Mouse (Mus musculus) embryonic stem cell, embryonic (primary cell): Measurements from ENCODE around the gene Aurkc.
"Not testable (repeated sequence)": the region's sequence is repeated elsewhere in the genome, so short reads cannot be mapped to it uniquely, and the experiment has no call there.

Source experiments
- CTCF ChIA-PET, 4 experiments: fragments of 300-600 bp in 2 of 4; fragments of 350-600 bp in 2 of 4; sonication (Branson Sonifier 250); formaldehyde crosslinking; loops; one replicate each; lab custom pipeline; 2022; ENCODE audit warnings: inconsistent platforms in 2 of 4; lab: Charles Lee
- POLR2A ChIA-PET, 4 experiments: fragments of 300-600 bp in 2 of 4; fragments of 350-600 bp in 2 of 4; sonication (Branson Sonifier 250); formaldehyde crosslinking; loops; one replicate each; lab custom pipeline; 2022; ENCODE audit warnings: antibody characterized with exemption in 4 of 4, inconsistent platforms in 1 of 4; lab: Charles Lee

Aurkc gene

GRCm38 (mm10) chr7:6995251-6995650 lies at the start of gene Aurkc:
TSS of gene Aurkc (plus strand) at chr7:6995300.
- CTCF ChIA-PET: not testable (repeated sequence)
- POLR2A ChIA-PET: interaction anchor here in 1 of 4 experiments (0.6 kb wide), 1 partner anchor 136 kb away, joined by 3 read pairs; no protein-coding TSS in a partner anchor

- POLR2A ChIA-PET: interaction anchor here in 3 of 4 experiments (0.7 to 1.1 kb wide), 3 partner anchors 219 to 672 kb away, joined by 3 read pairs; no protein-coding TSS in a partner anchor
- CTCF ChIA-PET: interaction anchor here in 1 of 4 experiments (1.2 kb wide), 1 partner anchor 220 kb away, joined by 4 read pairs; no protein-coding TSS in a partner anchor
Measured at GRCm38 (mm10) chr7:6948061-6948460, 47.0 kb upstream of the Aurkc start.

GRCm38 (mm10) chr7:6956576-6956975 lies 38.5 kb upstream of the Aurkc start:
- ChIA-PET POLR2A (interaction anchor here in 2 of 4 experiments (0.6 to 1.0 kb wide), 3 partner anchors 18 to 607 kb away, joined by 3 to 8 read pairs (median 3); no protein-coding TSS in a partner anchor), CTCF (interaction anchor here in 1 of 4 experiments (1.3 kb wide), 1 partner anchor 15 kb away, joined by 5 read pairs; no protein-coding TSS in a partner anchor)

- POLR2A ChIA-PET: interaction anchor here in 1 of 4 experiments (0.7 kb wide), 1 partner anchor 35 kb away, joined by 3 read pairs; no protein-coding TSS in a partner anchor
- CTCF ChIA-PET: interaction anchor here (0.6 to 1.7 kb wide), 12 partner anchors 16 to 445 kb away, joined by 3 to 16 read pairs (median 4); no protein-coding TSS in a partner anchor
Measured at GRCm38 (mm10) chr7:6958574-6958973, 36.5 kb upstream of the Aurkc start.

GRCm38 (mm10) chr7:6973566-6973965 lies 21.5 kb upstream of the Aurkc start:
- ChIA-PET POLR2A (interaction anchor here in 1 of 4 experiments (1.0 kb wide), 1 partner anchor 213 kb away, joined by 3 read pairs; no protein-coding TSS in a partner anchor), CTCF (no interaction called here)

GRCm38 (mm10) chr7:6976890-6977289 lies 18.2 kb upstream of the Aurkc start:
- ChIA-PET CTCF (no interaction called here), POLR2A (interaction anchor here in 1 of 4 experiments (0.7 to 2.1 kb wide), 2 partner anchors 12 to 132 kb away, joined by 4 to 5 read pairs; no protein-coding TSS in a partner anchor)

- CTCF ChIA-PET: interaction anchor here in 1 of 4 experiments (0.6 kb wide), 1 partner anchor 60 kb away, joined by 5 read pairs; no protein-coding TSS in a partner anchor
- POLR2A ChIA-PET: interaction anchor here in 2 of 4 experiments (0.6 to 1.6 kb wide), 4 partner anchors 122 to 740 kb away, joined by 3 to 6 read pairs (median 4); partner anchors contain the start of genes Zfp773 (in 1 of the 2) and Zfp954 (in 1 of the 2)
Measured at GRCm38 (mm10) chr7:6998914-6999313, 3.8 kb downstream of the Aurkc start.

- CTCF ChIA-PET: not testable (repeated sequence)
- POLR2A ChIA-PET: interaction anchor here in 2 of 4 experiments (0.8 to 1.0 kb wide), 2 partner anchors 50 to 277 kb away, joined by 3 to 4 read pairs; no protein-coding TSS in a partner anchor
Measured at GRCm38 (mm10) chr7:7005441-7005840, 10.3 kb downstream of the Aurkc start.

- ChIA-PET CTCF (no interaction called here), POLR2A (no interaction called here)
Measured at GRCm38 (mm10) chr7:7027445-7027844, 32.3 kb downstream of the Aurkc start.

- POLR2A ChIA-PET: not testable (repeated sequence)
Measured at GRCm38 (mm10) chr7:7049659-7050320, 54.7 kb downstream of the Aurkc start.

More at GRCm38 (mm10) chr7:7049659-7050320, 54.7 kb downstream of the Aurkc start:
- CTCF ChIA-PET: not testable (repeated sequence)
